Mouse (Mus musculus) 3T3-L1 (cell line): Measurements from ENCODE around the gene Zmiz2.
"Not testable (repeated sequence)": the region's sequence is repeated elsewhere in the genome, so short reads cannot be mapped to it uniquely, and the experiment has no call there.

ENCODE experiments used
- DNase-seq: peaks from one replicate; pipeline ENCODE4 v3.0.0-alpha.2; 2015; ENCODE audit warnings: low read depth, low spot score

The Zmiz2 gene

GRCm38 (mm10) chr11:6419156-6419555 lies 30.3 kb downstream of the Zmiz2 start:
- DNase-seq, result peak; percentile 31

GRCm38 (mm10) chr11:6420283-6420703 lies 31.4 kb downstream of the Zmiz2 start:
- DNase-seq, result peak; percentile 29

GRCm38 (mm10) chr11:6420722-6421350 lies 32.0 kb downstream of the Zmiz2 start:
- DNase-seq, result no peak

GRCm38 (mm10) chr11:6430186-6430585 lies 41.3 kb downstream of the Zmiz2 start:
- DNase-seq, result no peak

- peak; percentile 61 for DNase-seq
These were observed 47.6 kb downstream of the Zmiz2 start for GRCm38 (mm10) chr11:6436442-6436841.

GRCm38 (mm10) chr11:6437667-6438066 lies 48.8 kb downstream of the Zmiz2 start:
- no peak for DNase-seq

GRCm38 (mm10) chr11:6440171-6440570 lies 51.3 kb downstream of the Zmiz2 start:
- no peak for DNase-seq

- no peak for DNase-seq
These were observed 53.7 kb downstream of the Zmiz2 start for GRCm38 (mm10) chr11:6442566-6442965.

- no peak for DNase-seq
These were observed 54.2 kb downstream of the Zmiz2 start for GRCm38 (mm10) chr11:6443102-6443501.

- DNase-seq, result no peak
These were observed 54.8 kb downstream of the Zmiz2 start for GRCm38 (mm10) chr11:6443727-6444076.

- DNase-seq, result peak; percentile 100
These were observed 55.4 kb downstream of the Zmiz2 start, which contains the start of gene H2afv for GRCm38 (mm10) chr11:6444077-6444853. TSS of gene H2afv (minus strand) at chr11:6444443.

- no peak for DNase-seq
These were observed 56.6 kb downstream of the Zmiz2 start for GRCm38 (mm10) chr11:6445441-6445840.

GRCm38 (mm10) chr11:6445951-6446350 lies 57.1 kb downstream of the Zmiz2 start:
- no peak for DNase-seq

- no peak for DNase-seq
These were observed 58.6 kb downstream of the Zmiz2 start for GRCm38 (mm10) chr11:6447493-6447892.

GRCm38 (mm10) chr11:6448155-6448554 lies 59.3 kb downstream of the Zmiz2 start:
- not testable (repeated sequence) for DNase-seq
